Mouse (Mus musculus) lung, postnatal 0 days (tissue): ENCODE results near the gene Tctex1d1. TPM values are rescaled to one million over a fixed set of nuclear protein-coding genes. Genes with fewer than 3 reads are reported as not detected.

Source experiments
- ATAC-seq: fragments of 200-750 bp; cut with Nextera tagmentation; 2 replicates; pipeline ENCODE4 v1.8.0; 2017; ENCODE audit warnings: moderate library complexity
- DNase-seq: peaks from one replicate; pipeline ENCODE4 v3.0.0-alpha.2; 2016; ENCODE audit warnings: low spot score
- H3K27ac ChIP-seq: fragments of 300-500 bp; sonication (generic); 2 replicates; pipeline ENCODE4 v1.5.1; 2014; ENCODE audit warnings: antibody characterized with exemption, mild to moderate bottlenecking, low read length, mixed read lengths
- H3K27me3 ChIP-seq: fragments of 300-500 bp; sonication (generic); replicated peaks from 2 replicates; pipeline ENCODE4 v1.6.1; 2014; ENCODE audit warnings: low read length, mixed read lengths; ENCODE audit not compliant: insufficient read depth
- H3K36me3 ChIP-seq: fragments of 300-500 bp; sonication (generic); 2 replicates; pipeline ENCODE4 v1.6.1; 2014; ENCODE audit warnings: low read length, mixed read lengths; ENCODE audit not compliant: insufficient read depth
- H3K4me1 ChIP-seq: fragments of 300-500 bp; sonication (generic); 2 replicates; pipeline ENCODE4 v1.6.1; 2014; ENCODE audit warnings: antibody characterized with exemption, low read depth, low read length, mixed read lengths; ENCODE audit not compliant: insufficient read depth
- H3K4me2 ChIP-seq: fragments of 300-500 bp; sonication (generic); replicated peaks from 2 replicates; pipeline ENCODE4 v1.6.1; 2014; ENCODE audit warnings: low read depth, mild to moderate bottlenecking, low read length, moderate library complexity, mixed read lengths
- H3K4me3 ChIP-seq: fragments of 300-500 bp; sonication (generic); 2 replicates; pipeline ENCODE4 v1.5.1; 2014; ENCODE audit warnings: low read depth, low read length
- H3K9ac ChIP-seq: fragments of 300-500 bp; sonication (generic); replicated peaks from 2 replicates; pipeline ENCODE4 v1.6.1; 2014; ENCODE audit warnings: low read depth, mild to moderate bottlenecking
- H3K9me3 ChIP-seq: fragments of 300-500 bp; sonication (generic); 2 replicates; pipeline ENCODE4 v1.6.1; 2016; ENCODE audit warnings: low read length, mixed read lengths
- CTCF ChIP-seq: IDR thresholded peaks from 2 replicates; pipeline ENCODE4 v1.5.1; 2016; ENCODE audit warnings: antibody characterized with exemption, mild to moderate bottlenecking
- EP300 ChIP-seq: IDR thresholded peaks from 2 replicates; pipeline ENCODE4 v1.6.1; 2016; ENCODE audit warnings: antibody characterized with exemption, mild to moderate bottlenecking, control low read depth
- WGBS: fragments of 180-500 bp; shearing (Covaris S2); extraction: QIAGEN DNeasy Blood & Tissue Kit; methylation state at CpG from one replicate; pipeline ENCODE4 v1.1.7; 2014; 5-methylcytosine and 5-hydroxymethylcytosine counted together
- polyA plus RNA-seq: library from polyadenylated mRNA; unstranded; fragments of >200 nt; fragmentation: Nextera tagmentation; extraction: Ambion mirVana; gene quantifications from 2 replicates; pipeline ENCODE4 v1.2.1, GENCODE M21; 2015

Gene Tctex1d1
- polyA plus RNA-seq, 1 experiment from 2014 or later = 0.61 TPM

DNA sequence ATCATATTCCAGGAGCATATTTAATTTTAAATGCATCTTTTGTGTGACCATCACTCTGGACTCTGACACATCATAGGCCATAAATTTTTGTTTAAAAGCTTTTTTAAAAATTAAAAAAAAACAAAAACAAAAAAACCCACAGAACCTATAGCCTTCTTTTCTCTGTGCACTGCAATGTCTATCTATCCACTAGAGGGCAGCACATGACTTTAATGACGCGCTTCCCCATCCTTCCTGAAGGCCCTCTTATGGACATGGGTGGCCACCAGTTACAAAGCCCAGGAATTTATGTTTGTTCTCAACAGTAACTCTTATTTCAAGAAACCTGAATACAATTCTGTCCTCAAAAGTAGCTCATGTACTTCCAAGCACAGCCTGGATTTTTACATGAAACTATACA, 8.5 kb downstream of the Tctex1d1 start:
- 2% methylated on average over 2 of the region's 2 CpGs for WGBS
- no peaks in the 10 kb centered on the region for H3K36me3 ChIP-seq
- no peak overlapping the region for H3K4me2 ChIP-seq
- peak; percentile 57; the same call in 1 of the 2 replicates for ATAC-seq
- TF ChIP-seq EP300 (no peak), CTCF (peak; percentile 89)
- H3K4me1 ChIP-seq = no peaks in the 10 kb centered on the region
- H3K9ac ChIP-seq = no peak overlapping the region
- no peak overlapping the region for H3K4me3 ChIP-seq
- H3K27me3 ChIP-seq = no peaks in the 10 kb centered on the region
- peak; percentile 89 for DNase-seq
- no peaks in the 10 kb centered on the region for H3K9me3 ChIP-seq
- H3K27ac ChIP-seq = no peak overlapping the region

DNA sequence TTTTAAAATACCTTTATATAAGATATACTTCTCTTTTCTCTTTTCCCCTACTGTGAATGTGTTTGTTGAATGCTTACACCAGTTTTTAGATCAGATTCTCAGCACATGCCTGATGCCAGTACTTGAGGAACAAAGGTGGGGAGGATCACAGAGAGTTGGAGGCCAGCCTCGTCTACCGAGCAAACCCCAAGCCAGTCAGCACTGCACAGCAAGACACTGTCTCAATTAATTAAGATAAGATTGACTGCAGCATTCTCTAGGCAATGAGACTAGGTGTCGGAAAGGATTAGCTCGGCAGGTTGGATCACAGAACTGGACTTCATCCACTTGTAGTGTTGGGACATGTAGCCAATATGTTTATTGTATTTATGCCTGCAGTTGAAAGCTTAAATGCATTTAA, 8.9 kb downstream of the Tctex1d1 start:
- TF ChIP-seq CTCF (no peak), EP300 (no peak)
- Histone ChIP-seq H3K4me1 (no peaks in the 10 kb centered on the region), H3K9ac (no peak overlapping the region), H3K27ac (no peak overlapping the region), H3K4me3 (no peak overlapping the region), H3K27me3 (no peaks in the 10 kb centered on the region), H3K4me2 (no peak overlapping the region), H3K36me3 (no peaks in the 10 kb centered on the region), H3K9me3 (no peaks in the 10 kb centered on the region)
- 61% methylated on average over 4 of the region's 4 CpGs for WGBS
- DNase-seq = no peak
- no peak for ATAC-seq

DNA sequence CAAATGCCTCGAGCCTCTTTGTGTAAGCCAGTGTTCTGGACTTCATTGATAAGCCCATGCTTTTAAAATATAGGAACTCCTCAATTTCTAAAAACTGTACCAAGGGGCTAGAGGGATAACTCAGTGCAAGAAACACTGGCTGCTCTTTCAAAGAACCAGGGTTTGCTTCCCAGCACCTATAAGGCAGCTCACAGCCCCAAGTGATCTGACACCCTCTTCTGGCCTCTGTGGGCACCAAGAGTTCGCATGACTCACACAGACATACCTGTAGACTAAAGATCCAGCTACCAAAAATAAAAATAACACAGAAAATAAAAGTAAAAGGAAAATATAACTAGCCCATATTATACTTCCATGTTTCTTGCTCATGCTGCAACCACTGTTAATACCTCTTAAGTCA, 9.3 kb downstream of the Tctex1d1 start:
- TF ChIP-seq CTCF (no peak), EP300 (no peak)
- ATAC-seq = no peak
- no peaks in the 10 kb centered on the region for H3K27me3 ChIP-seq
- no peak overlapping the region for H3K9ac ChIP-seq
- no peaks in the 10 kb centered on the region for H3K4me1 ChIP-seq
- DNase-seq = no peak
- no peaks in the 10 kb centered on the region for H3K9me3 ChIP-seq
- H3K27ac ChIP-seq = no peak overlapping the region
- 78% methylated on average over 2 of the region's 2 CpGs for WGBS
- H3K36me3 ChIP-seq = no peaks in the 10 kb centered on the region
- H3K4me2 ChIP-seq = no peak overlapping the region
- H3K4me3 ChIP-seq = no peak overlapping the region

GRCm38 (mm10) chr4:102988526-102988925, 10.1 kb downstream of the Tctex1d1 start:
- H3K4me2 ChIP-seq = no peak overlapping the region
- H3K4me1 ChIP-seq = no peaks in the 10 kb centered on the region
- DNase-seq (no peak), ATAC-seq (no peak)
- H3K9me3 ChIP-seq = no peaks in the 10 kb centered on the region
- 62% methylated on average over 6 of the region's 6 CpGs for WGBS
- no peaks in the 10 kb centered on the region for H3K36me3 ChIP-seq
- no peaks in the 10 kb centered on the region for H3K27me3 ChIP-seq
- H3K27ac ChIP-seq = no peak overlapping the region
- TF ChIP-seq EP300 (no peak), CTCF (no peak)
- H3K9ac ChIP-seq = no peak overlapping the region
- no peak overlapping the region for H3K4me3 ChIP-seq

DNA sequence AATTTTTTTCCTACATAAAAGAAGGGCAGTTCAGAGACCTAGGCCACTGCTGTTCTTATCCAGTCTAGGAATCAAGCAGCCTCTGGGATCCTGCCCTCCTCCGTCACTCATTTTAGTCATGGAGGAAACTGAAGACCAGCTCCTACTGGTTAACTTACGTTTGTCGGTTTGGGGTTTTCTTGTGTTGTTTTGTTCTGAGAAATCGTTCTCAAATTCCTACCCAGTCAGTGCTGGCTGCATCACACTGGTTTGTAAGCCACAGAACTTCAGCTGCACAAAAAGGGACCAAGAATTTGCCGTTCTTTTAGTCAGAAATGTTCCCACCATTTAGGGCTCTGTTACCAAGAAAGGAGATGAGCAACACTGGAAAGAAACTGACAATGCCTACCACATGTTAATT, 11.0 kb downstream of the Tctex1d1 start:
- Histone ChIP-seq H3K4me3 (no peak overlapping the region), H3K9ac (no peak overlapping the region), H3K36me3 (no peaks in the 10 kb centered on the region), H3K4me1 (no peaks in the 10 kb centered on the region), H3K4me2 (no peak overlapping the region), H3K27ac (no peak overlapping the region), H3K9me3 (no peaks in the 10 kb centered on the region), H3K27me3 (no peaks in the 10 kb centered on the region)
- TF ChIP-seq CTCF = no peak
- TF ChIP-seq EP300 = no peak
- no peak for DNase-seq
- no peak for ATAC-seq
- WGBS = 78% methylated on average over 5 of the region's 5 CpGs

- no peaks in the 10 kb centered on the region for H3K36me3 ChIP-seq
- H3K4me1 ChIP-seq = no peaks in the 10 kb centered on the region
- 73% methylated on average over 4 of the region's 4 CpGs for WGBS
- H3K9ac ChIP-seq = no peak overlapping the region
- no peak overlapping the region for H3K4me3 ChIP-seq
- H3K9me3 ChIP-seq = no peaks in the 10 kb centered on the region
- DNase-seq (no peak), ATAC-seq (no peak)
- H3K27ac ChIP-seq = no peak overlapping the region
- no peaks in the 10 kb centered on the region for H3K27me3 ChIP-seq
- H3K4me2 ChIP-seq = no peak overlapping the region
- no peak for TF ChIP-seq EP300
These were observed 11.6 kb downstream of the Tctex1d1 start for GRCm38 (mm10) chr4:102990016-102990415.
